Comparison of ENCODE assay signal across 8 mouse cellular contexts in genomic region chr5:33335273-33335976, GRCm38 (mm10). TPM values are rescaled to one million over a fixed set of nuclear protein-coding genes. Genes with fewer than 3 reads are reported as not detected.
A peak's percentile ranks its signal among the peaks of the same experiment; 100 is the strongest.
DNase-seq lines count a peak whose midpoint lies in the region; ATAC-seq and TF ChIP-seq lines count a peak whose summit lies in the region.

TSS of gene Maea (plus strand) at chr5:33335509.

- no peak for TF ChIP-seq POLR2A in kidney, adult 2 months (IDR thresholded peaks at IDR 0.05; ENCODE audit: low read depth, low read length)
- TF ChIP-seq POLR2A in spleen, adult 2 months (IDR thresholded peaks at IDR 0.05; ENCODE audit: low read depth, low read length): peak; percentile 85

- peak within 1 kb of the TSS; percentile 95 for H3K9ac ChIP-seq in embryonic facial prominence, embryonic 13.5 days
- peak within 1 kb of the TSS; percentile 97 for H3K9ac ChIP-seq in limb, embryonic 12.5 days (replicated peaks)
- peak within 1 kb of the TSS; percentile 89 for H3K9ac ChIP-seq in midbrain, embryonic 15.5 days

- peak within 1 kb of the TSS; percentile 81 for H3K4me2 ChIP-seq in embryonic facial prominence, embryonic 13.5 days
- peak within 1 kb of the TSS; percentile 86 for H3K4me2 ChIP-seq in limb, embryonic 12.5 days
- H3K4me2 ChIP-seq in midbrain, embryonic 15.5 days: peak within 1 kb of the TSS; percentile 88

- H3K4me3 ChIP-seq in embryonic facial prominence, embryonic 13.5 days: peak within 1 kb of the TSS; percentile 95
- peak within 1 kb of the TSS; percentile 97 for H3K4me3 ChIP-seq in kidney, adult 2 months (ENCODE audit: insufficient read depth, low read depth, low read length)
- peak within 1 kb of the TSS; percentile 99 for H3K4me3 ChIP-seq in limb, embryonic 12.5 days (replicated peaks)
- H3K4me3 ChIP-seq in midbrain, embryonic 15.5 days: peak within 1 kb of the TSS; percentile 91
- H3K4me3 ChIP-seq in spleen, adult 2 months (ENCODE audit: extremely low read depth, insufficient read depth, insufficient read length): peak within 1 kb of the TSS; percentile 95

- under 1% methylated on average over 67 of the region's 71 CpGs for WGBS in embryonic facial prominence, embryonic 13.5 days
- under 1% methylated on average over 71 of the region's 71 CpGs for WGBS in kidney, adult 2 months
- under 1% methylated on average over 71 of the region's 71 CpGs for WGBS in limb, embryonic 12.5 days
- under 1% methylated on average over 71 of the region's 71 CpGs for WGBS in midbrain, embryonic 15.5 days
- WGBS in spleen, adult 2 months: under 1% methylated on average over 71 of the region's 71 CpGs

- peak; percentile 94 for DNase-seq in 3134 (ENCODE audit: extremely low read depth, insufficient read length, low spot score)
- DNase-seq in adrenal gland, postnatal 36 days: peak; percentile 97
- peak; percentile 95 to 99 for DNase-seq in heart, adult 18-20 months
- DNase-seq in kidney, adult 2 months: peak; percentile 98
- DNase-seq in spleen, adult 2 months (ENCODE audit: low read depth in 1 of 2, low spot score in 2 of 2): peak; percentile 93 to 94

- no peaks in the 10 kb centered on the region for H3K27me3 ChIP-seq in embryonic facial prominence, embryonic 13.5 days
- no peaks in the 10 kb centered on the region for H3K27me3 ChIP-seq in kidney, adult 2 months (replicated peaks; ENCODE audit: control insufficient read depth, insufficient read depth, low read length)
- no peaks in the 10 kb centered on the region for H3K27me3 ChIP-seq in limb, embryonic 12.5 days
- H3K27me3 ChIP-seq in midbrain, embryonic 15.5 days (replicated peaks): no peaks in the 10 kb centered on the region
- no peaks in the 10 kb centered on the region for H3K27me3 ChIP-seq in spleen, adult 2 months (ENCODE audit: control insufficient read depth, insufficient read depth, low read length)

- peak; percentile 100 for ATAC-seq in embryonic facial prominence, embryonic 13.5 days (ENCODE audit: insufficient number of reproducible peaks, insufficient read depth, low FRiP score, low TSS enrichment, low read depth)
- ATAC-seq in limb, embryonic 12.5 days (ENCODE audit: insufficient number of reproducible peaks, insufficient read depth, low FRiP score, low TSS enrichment, low read depth): peak; percentile 100
- ATAC-seq in midbrain, embryonic 15.5 days (replicated peaks): peak; percentile 100

- TF ChIP-seq CTCF in kidney, adult 2 months (conservative IDR thresholded peaks at IDR 0.05; ENCODE audit: insufficient read depth, insufficient read length, low read depth, low read length): no peak
- TF ChIP-seq CTCF in spleen, adult 2 months (IDR thresholded peaks at IDR 0.05; ENCODE audit: extremely low read depth, insufficient read depth, insufficient read length, insufficient replicate concordance): no peak

- H3K36me3 ChIP-seq in embryonic facial prominence, embryonic 13.5 days: peaks cover 13% of the 10 kb centered on the region
- no peaks in the 10 kb centered on the region for H3K36me3 ChIP-seq in kidney, adult 2 months (ENCODE audit: control insufficient read depth, insufficient read depth, low read length)
- peaks cover 20% of the 10 kb centered on the region for H3K36me3 ChIP-seq in limb, embryonic 12.5 days
- no peaks in the 10 kb centered on the region for H3K36me3 ChIP-seq in midbrain, embryonic 15.5 days (replicated peaks)
- H3K36me3 ChIP-seq in spleen, adult 2 months (ENCODE audit: control insufficient read depth, insufficient read depth, low read length): peaks cover 2% of the 10 kb centered on the region; the same call in 1 of the 2 replicates

- H3K27ac ChIP-seq in embryonic facial prominence, embryonic 13.5 days: peak within 1 kb of the TSS; percentile 73
- peak within 1 kb of the TSS; percentile 76 for H3K27ac ChIP-seq in kidney, adult 2 months (ENCODE audit: insufficient read depth, low read depth, low read length)
- H3K27ac ChIP-seq in limb, embryonic 12.5 days: peak within 1 kb of the TSS; percentile 88
- H3K27ac ChIP-seq in midbrain, embryonic 15.5 days: peak within 1 kb of the TSS; percentile 87
- peak within 1 kb of the TSS; percentile 78 for H3K27ac ChIP-seq in spleen, adult 2 months (ENCODE audit: insufficient read depth, low read length)

- H3K4me1 ChIP-seq in embryonic facial prominence, embryonic 13.5 days: peaks cover 19% of the 10 kb centered on the region
- peaks cover 20% of the 10 kb centered on the region for H3K4me1 ChIP-seq in kidney, adult 2 months (ENCODE audit: control insufficient read depth, insufficient read depth, low read length)
- H3K4me1 ChIP-seq in limb, embryonic 12.5 days (replicated peaks): peaks cover 12% of the 10 kb centered on the region
- peaks cover 25% of the 10 kb centered on the region for H3K4me1 ChIP-seq in midbrain, embryonic 15.5 days
- H3K4me1 ChIP-seq in spleen, adult 2 months (ENCODE audit: control insufficient read depth, insufficient read depth, insufficient read length): peaks cover 14% of the 10 kb centered on the region; the same call in 1 of the 2 replicates

- H3K9me3 ChIP-seq in embryonic facial prominence, embryonic 13.5 days: peaks cover 9% of the 10 kb centered on the region; the same call in 1 of the 2 replicates
- H3K9me3 ChIP-seq in limb, embryonic 12.5 days: no peaks in the 10 kb centered on the region
- no peaks in the 10 kb centered on the region for H3K9me3 ChIP-seq in midbrain, embryonic 15.5 days

RNA-seq across cellular contexts. Expression of gene Maea, which starts in this region (rescaled TPM):
- total RNA-seq in adrenal gland, postnatal 36 days (2021): 100 to 1,000 TPM; 119 to 120 TPM
- 121 and 131 TPM in 2 replicates for polyA plus RNA-seq in embryonic facial prominence, embryonic 13.5 days (2015; fragmentation: Nextera tagmentation; extraction: Ambion mirVana)
- total RNA-seq in heart, adult 18-20 months (2021): 10 to 100 TPM; 86.4 to 97.0 TPM
- polyA plus RNA-seq in kidney, adult 2 months (2012; rRNA removed): 109 and 123 TPM in 2 replicates
- polyA plus RNA-seq in limb, embryonic 12.5 days (2016; fragmentation: Nextera tagmentation; extraction: Ambion mirVana): 135 and 141 TPM in 2 replicates
- polyA plus RNA-seq in midbrain, embryonic 15.5 days (2015; fragmentation: Nextera tagmentation; extraction: Ambion mirVana): 138 and 139 TPM in 2 replicates
- polyA plus RNA-seq in spleen, adult 2 months (2012; rRNA removed): 68.2 and 77.3 TPM in 2 replicates

Comparison
In these comparisons a context has a peak if more than half of its experiments do, and no peak if none do; other contexts are left out.
1. Peak in every context shown above with its lines: DNase-seq, ATAC-seq, H3K4me3 ChIP-seq and H3K27ac ChIP-seq.